ENCODE assay signal across 8 mouse cellular contexts in genomic region chr19:34878603-34879541, GRCm38 (mm10). TPM values are rescaled to one million over a fixed set of nuclear protein-coding genes. Genes with fewer than 3 reads are reported as not detected.
DNase-seq lines count a peak whose midpoint lies in the region; ATAC-seq and TF ChIP-seq lines count a peak whose summit lies in the region.

Pank1 (minus strand) TSS chr19:34879455.

- no peaks in the 10 kb centered on the region for H3K36me3 ChIP-seq in forebrain, embryonic 10.5 days (replicated peaks)
- no peaks in the 10 kb centered on the region for H3K36me3 ChIP-seq in heart, embryonic 15.5 days
- no peaks in the 10 kb centered on the region for H3K36me3 ChIP-seq in liver, embryonic 14.5 days (replicated peaks; ENCODE audit: control insufficient read depth, insufficient read depth, low read depth)
- no peaks in the 10 kb centered on the region for H3K36me3 ChIP-seq in neural tube, embryonic 12.5 days

- peak; percentile 53 for ATAC-seq in heart, embryonic 15.5 days (replicated peaks; ENCODE audit: insufficient number of reproducible peaks, insufficient read depth, low FRiP score, low read depth)
- ATAC-seq in liver, embryonic 14.5 days (ENCODE audit: insufficient read depth) = peak; percentile 52
- ATAC-seq in neural tube, embryonic 12.5 days (ENCODE audit: low FRiP score, low read depth) = peak; percentile 76

- no peaks in the 10 kb centered on the region for H3K27me3 ChIP-seq in forebrain, embryonic 10.5 days (ENCODE audit: poor library complexity, severe bottlenecking)
- H3K27me3 ChIP-seq in heart, embryonic 15.5 days = no peaks in the 10 kb centered on the region
- H3K27me3 ChIP-seq in liver, embryonic 14.5 days (ENCODE audit: control insufficient read depth, insufficient read depth, low read length) = no peaks in the 10 kb centered on the region
- no peaks in the 10 kb centered on the region for H3K27me3 ChIP-seq in neural tube, embryonic 12.5 days (replicated peaks)

- peak within 1 kb of the TSS; percentile 88 for H3K4me3 ChIP-seq in forebrain, embryonic 10.5 days
- H3K4me3 ChIP-seq in heart, embryonic 15.5 days = peak within 1 kb of the TSS; percentile 90
- peak within 1 kb of the TSS; percentile 42 to 79 for H3K4me3 ChIP-seq in liver, embryonic 14.5 days (ENCODE audit: insufficient read depth in 1 of 2, low read depth in 2 of 2, low read length in 2 of 2)
- peak within 1 kb of the TSS; percentile 89 for H3K4me3 ChIP-seq in neural tube, embryonic 12.5 days

- no peak for TF ChIP-seq CTCF in liver, embryonic 14.5 days (IDR thresholded peaks at IDR 0.05; ENCODE audit: low read depth)

- peak within 1 kb of the TSS; percentile 99 for H3K9ac ChIP-seq in heart, embryonic 15.5 days
- peak within 1 kb of the TSS; percentile 78 for H3K9ac ChIP-seq in liver, embryonic 14.5 days (replicated peaks)
- peak within 1 kb of the TSS; percentile 94 for H3K9ac ChIP-seq in neural tube, embryonic 12.5 days

- peak; percentile 63 for DNase-seq in CD4-positive, CD25-positive, alpha-beta regulatory T cell, adult 2 months (ENCODE audit: low read depth, low spot score)
- DNase-seq in brain, adult 2 months (ENCODE audit: low read depth, low spot score) = peak; percentile 87
- DNase-seq in forebrain, embryonic 10.5 days (ENCODE audit: extremely low spot score, low spot score) = peak; percentile 82
- DNase-seq in kidney, postnatal 25 days = peak; percentile 81 to 93
- peak in 2 of 3 experiments; percentile 25 to 37 for DNase-seq in liver, embryonic 14.5 days (ENCODE audit: low read depth in 3 of 3, low spot score in 3 of 3)
- DNase-seq in telencephalon, adult 2 months (ENCODE audit: low read depth, low spot score) = peak; percentile 68

- peak within 1 kb of the TSS; percentile 64 for H3K4me2 ChIP-seq in heart, embryonic 15.5 days
- peak within 1 kb of the TSS; percentile 89 for H3K4me2 ChIP-seq in liver, embryonic 14.5 days (ENCODE audit: low read depth)
- H3K4me2 ChIP-seq in neural tube, embryonic 12.5 days (replicated peaks) = peak within 1 kb of the TSS; percentile 77

- peak within 1 kb of the TSS; percentile 99 for H3K27ac ChIP-seq in forebrain, embryonic 10.5 days
- peak within 1 kb of the TSS; percentile 99 for H3K27ac ChIP-seq in heart, embryonic 15.5 days
- H3K27ac ChIP-seq in liver, embryonic 14.5 days = peak within 1 kb of the TSS; percentile 68
- H3K27ac ChIP-seq in neural tube, embryonic 12.5 days = peak within 1 kb of the TSS; percentile 96

- TF ChIP-seq EP300 in liver, embryonic 14.5 days (IDR thresholded peaks at IDR 0.05; ENCODE audit: low read depth) = no peak

- under 1% methylated on average over 96 of the region's 96 CpGs for WGBS in forebrain, embryonic 10.5 days
- WGBS in heart, embryonic 15.5 days = under 1% methylated on average over 82 of the region's 96 CpGs
- under 1% methylated on average over 85 of the region's 96 CpGs for whole genome bisulfite sequencing in liver, embryonic 14.5 days (ENCODE audit: insufficient replicate concordance)
- under 1% methylated on average over 95 of the region's 96 CpGs for WGBS in neural tube, embryonic 12.5 days

- peaks cover 28% of the 10 kb centered on the region for H3K4me1 ChIP-seq in forebrain, embryonic 10.5 days
- peaks cover 21% of the 10 kb centered on the region for H3K4me1 ChIP-seq in heart, embryonic 15.5 days (replicated peaks)
- peaks cover 4 to 12% of the 10 kb centered on the region in 2 experiments; a peak in 3 of 4 replicates for H3K4me1 ChIP-seq in liver, embryonic 14.5 days (replicated peaks; ENCODE audit: control insufficient read depth in 2 of 2, insufficient read depth in 2 of 2, low read length in 1 of 2)
- peaks cover 4% of the 10 kb centered on the region for H3K4me1 ChIP-seq in neural tube, embryonic 12.5 days

- no peaks in the 10 kb centered on the region for H3K9me3 ChIP-seq in forebrain, embryonic 10.5 days
- H3K9me3 ChIP-seq in heart, embryonic 15.5 days (replicated peaks) = no peaks in the 10 kb centered on the region
- H3K9me3 ChIP-seq in liver, embryonic 14.5 days (ENCODE audit: control insufficient read depth, low read length) = no peaks in the 10 kb centered on the region
- H3K9me3 ChIP-seq in neural tube, embryonic 12.5 days = no peaks in the 10 kb centered on the region

RNA-seq across cellular contexts. Expression of gene Pank1, which starts in this region (rescaled TPM):
- 7.3 TPM in 2 replicates for polyA plus RNA-seq in forebrain, embryonic 10.5 days (2016; fragmentation: Nextera tagmentation; extraction: Ambion mirVana)
- polyA plus RNA-seq in heart, embryonic 15.5 days (2015; fragmentation: Nextera tagmentation; extraction: Ambion mirVana) = 13.1 and 15.5 TPM in 2 replicates
- polyA plus RNA-seq in liver, embryonic 14.5 days (2012; rRNA removed) = 1.7 and 2.5 TPM in 2 replicates
- 6.7 and 7.1 TPM in 2 replicates for polyA plus RNA-seq in liver, embryonic 14.5 days (2014; fragmentation: Nextera tagmentation; extraction: Ambion mirVana)
- polyA plus RNA-seq in neural tube, embryonic 12.5 days (2016; fragmentation: Nextera tagmentation; extraction: Ambion mirVana) = 9.2 and 9.9 TPM in 2 replicates

Comparison
In these comparisons a context has a peak if more than half of its experiments do, and no peak if none do; other contexts are left out.
1. Peak in every context shown above with its lines: DNase-seq, ATAC-seq, H3K4me3 ChIP-seq and H3K27ac ChIP-seq.
2. DNase-seq: peak in every context shown above with its lines; median percentile 87 in brain, adult 2 months; 87 in kidney, postnatal 25 days; 82 in forebrain, embryonic 10.5 days; 68 in telencephalon, adult 2 months; 63 in CD4-positive, CD25-positive, alpha-beta regulatory T cell, adult 2 months; 31 in liver, embryonic 14.5 days.